Mouse (Mus musculus): ENCODE measurements around the gene Pctp. TPM values are rescaled to one million over a fixed set of nuclear protein-coding genes. Genes with fewer than 3 reads are reported as not detected.

The Pctp gene
- polyA plus RNA-seq, 1 experiment from 2014 or later, result 67.2 TPM

- Histone ChIP-seq H3K9ac (replicated peaks) (no peak overlapping the region), H3K9me3 (ENCODE audit: low read length) (no peaks in the 10 kb centered on the region), H3K4me2 (ENCODE audit: low read depth, low read length) (peak overlapping the region; percentile 92), H3K27ac (ENCODE audit: low read depth) (no peak overlapping the region), H3K36me3 (replicated peaks; ENCODE audit: insufficient read depth, low read length) (no peaks in the 10 kb centered on the region), H3K4me1 (ENCODE audit: insufficient read depth) (peaks cover 20% of the 10 kb centered on the region), H3K27me3 (ENCODE audit: insufficient read depth, low read length) (no peaks in the 10 kb centered on the region), H3K4me3 (ENCODE audit: low read depth, low read length) (peak overlapping the region; percentile 61)
- 10% methylated on average over 8 of the region's 8 CpGs for WGBS (ENCODE audit: insufficient replicate concordance)
- TF ChIP-seq CTCF (IDR thresholded peaks at IDR 0.05; ENCODE audit: low read depth) (no peak), EP300 (IDR thresholded peaks at IDR 0.05; ENCODE audit: low read depth) (no peak)
- ATAC-seq (no peak), DNase-seq (no peak)
Measured at GRCm38 (mm10) chr11:90002987-90003348, 274 bp upstream of the Pctp start.

GRCm38 (mm10) chr11:90001396-90002230 lies 1.1 kb downstream of the Pctp start:
- H3K27me3 ChIP-seq (ENCODE audit: insufficient read depth, low read length), result no peaks in the 10 kb centered on the region
- peak overlapping the region; percentile 92 for H3K4me2 ChIP-seq (ENCODE audit: low read depth, low read length)
- H3K36me3 ChIP-seq (replicated peaks; ENCODE audit: insufficient read depth, low read length), result no peaks in the 10 kb centered on the region
- TF ChIP-seq CTCF (IDR thresholded peaks at IDR 0.05; ENCODE audit: low read depth), result no peak
- TF ChIP-seq EP300 (IDR thresholded peaks at IDR 0.05; ENCODE audit: low read depth), result no peak
- DNase-seq, result no peak
- H3K9ac ChIP-seq (replicated peaks), result peak overlapping the region; percentile 75; the same call in 1 of the 2 replicates
- ATAC-seq, result no peak
- peaks cover 30% of the 10 kb centered on the region for H3K4me1 ChIP-seq (ENCODE audit: insufficient read depth)
- no peaks in the 10 kb centered on the region for H3K9me3 ChIP-seq (ENCODE audit: low read length)
- WGBS (ENCODE audit: insufficient replicate concordance), result 79% methylated on average over 10 of the region's 10 CpGs
- peak overlapping the region; percentile 61 for H3K4me3 ChIP-seq (ENCODE audit: low read depth, low read length)
- peak overlapping the region; percentile 66; the same call in 1 of the 2 replicates for H3K27ac ChIP-seq (ENCODE audit: low read depth)

- no peaks in the 10 kb centered on the region for H3K27me3 ChIP-seq (ENCODE audit: insufficient read depth, low read length)
- H3K27ac ChIP-seq (ENCODE audit: low read depth), result peak overlapping the region; percentile 66
- DNase-seq (no peak), ATAC-seq (peak; percentile 30; the same call in 1 of the 2 replicates)
- peaks cover 37% of the 10 kb centered on the region for H3K4me1 ChIP-seq (ENCODE audit: insufficient read depth)
- H3K4me2 ChIP-seq (ENCODE audit: low read depth, low read length), result peak overlapping the region; percentile 92; the same call in 1 of the 2 replicates
- no peaks in the 10 kb centered on the region for H3K9me3 ChIP-seq (ENCODE audit: low read length)
- H3K9ac ChIP-seq (replicated peaks), result peak overlapping the region; percentile 21; the same call in 1 of the 2 replicates
- WGBS (ENCODE audit: insufficient replicate concordance), result 61% methylated on average over 4 of the region's 4 CpGs
- TF ChIP-seq EP300 (IDR thresholded peaks at IDR 0.05; ENCODE audit: low read depth) (peak; percentile 46; the same call in 1 of the 2 replicates), CTCF (IDR thresholded peaks at IDR 0.05; ENCODE audit: low read depth) (no peak)
- H3K36me3 ChIP-seq (replicated peaks; ENCODE audit: insufficient read depth, low read length), result no peaks in the 10 kb centered on the region
- no peak overlapping the region for H3K4me3 ChIP-seq (ENCODE audit: low read depth, low read length)
Measured at GRCm38 (mm10) chr11:90000666-90001065, 2.0 kb downstream of the Pctp start.

GRCm38 (mm10) chr11:89998996-89999770 lies 3.5 kb downstream of the Pctp start:
- no peak for ATAC-seq
- peak overlapping the region; percentile 66 for H3K27ac ChIP-seq (ENCODE audit: low read depth)
- no peaks in the 10 kb centered on the region for H3K27me3 ChIP-seq (ENCODE audit: insufficient read depth, low read length)
- peaks cover 37% of the 10 kb centered on the region for H3K4me1 ChIP-seq (ENCODE audit: insufficient read depth)
- H3K9ac ChIP-seq (replicated peaks), result no peak overlapping the region
- WGBS (ENCODE audit: insufficient replicate concordance), result 79% methylated on average over 18 of the region's 18 CpGs
- no peaks in the 10 kb centered on the region for H3K36me3 ChIP-seq (replicated peaks; ENCODE audit: insufficient read depth, low read length)
- H3K9me3 ChIP-seq (ENCODE audit: low read length), result no peaks in the 10 kb centered on the region
- TF ChIP-seq CTCF (IDR thresholded peaks at IDR 0.05; ENCODE audit: low read depth) (no peak), EP300 (IDR thresholded peaks at IDR 0.05; ENCODE audit: low read depth) (no peak)
- H3K4me2 ChIP-seq (ENCODE audit: low read depth, low read length), result no peak overlapping the region
- DNase-seq, result no peak
- H3K4me3 ChIP-seq (ENCODE audit: low read depth, low read length), result no peak overlapping the region

- WGBS (ENCODE audit: insufficient replicate concordance), result 67% methylated on average over 7 of the region's 7 CpGs
- Histone ChIP-seq H3K4me3 (ENCODE audit: low read depth, low read length) (no peak overlapping the region), H3K4me2 (ENCODE audit: low read depth, low read length) (peak overlapping the region; percentile 18; the same call in 1 of the 2 replicates), H3K27ac (ENCODE audit: low read depth) (peak overlapping the region; percentile 77), H3K36me3 (replicated peaks; ENCODE audit: insufficient read depth, low read length) (no peaks in the 10 kb centered on the region), H3K27me3 (ENCODE audit: insufficient read depth, low read length) (no peaks in the 10 kb centered on the region), H3K4me1 (ENCODE audit: insufficient read depth) (peaks cover 50% of the 10 kb centered on the region), H3K9ac (replicated peaks) (no peak overlapping the region), H3K9me3 (ENCODE audit: low read length) (no peaks in the 10 kb centered on the region)
- DNase-seq, result no peak
- ATAC-seq, result peak; percentile 37; the same call in 1 of the 2 replicates
- TF ChIP-seq EP300 (IDR thresholded peaks at IDR 0.05; ENCODE audit: low read depth) (no peak), CTCF (IDR thresholded peaks at IDR 0.05; ENCODE audit: low read depth) (no peak)
Measured at GRCm38 (mm10) chr11:89996856-89997255, 5.8 kb downstream of the Pctp start.

- Histone ChIP-seq H3K4me1 (ENCODE audit: insufficient read depth) (peaks cover 48% of the 10 kb centered on the region), H3K4me3 (ENCODE audit: low read depth, low read length) (no peak overlapping the region), H3K27ac (ENCODE audit: low read depth) (peak overlapping the region; percentile 77), H3K36me3 (replicated peaks; ENCODE audit: insufficient read depth, low read length) (no peaks in the 10 kb centered on the region), H3K27me3 (ENCODE audit: insufficient read depth, low read length) (no peaks in the 10 kb centered on the region), H3K9me3 (ENCODE audit: low read length) (no peaks in the 10 kb centered on the region), H3K9ac (replicated peaks) (no peak overlapping the region), H3K4me2 (ENCODE audit: low read depth, low read length) (no peak overlapping the region)
- TF ChIP-seq EP300 (IDR thresholded peaks at IDR 0.05; ENCODE audit: low read depth), result no peak
- no peak for TF ChIP-seq CTCF (IDR thresholded peaks at IDR 0.05; ENCODE audit: low read depth)
- 77% methylated on average over 4 of the region's 4 CpGs for WGBS (ENCODE audit: insufficient replicate concordance)
- no peak for DNase-seq
- no peak for ATAC-seq
Measured at GRCm38 (mm10) chr11:89996406-89996805, 6.3 kb downstream of the Pctp start.
